Mouse (Mus musculus): ENCODE results near the gene Dnm2.

The Dnm2 gene

DNA sequence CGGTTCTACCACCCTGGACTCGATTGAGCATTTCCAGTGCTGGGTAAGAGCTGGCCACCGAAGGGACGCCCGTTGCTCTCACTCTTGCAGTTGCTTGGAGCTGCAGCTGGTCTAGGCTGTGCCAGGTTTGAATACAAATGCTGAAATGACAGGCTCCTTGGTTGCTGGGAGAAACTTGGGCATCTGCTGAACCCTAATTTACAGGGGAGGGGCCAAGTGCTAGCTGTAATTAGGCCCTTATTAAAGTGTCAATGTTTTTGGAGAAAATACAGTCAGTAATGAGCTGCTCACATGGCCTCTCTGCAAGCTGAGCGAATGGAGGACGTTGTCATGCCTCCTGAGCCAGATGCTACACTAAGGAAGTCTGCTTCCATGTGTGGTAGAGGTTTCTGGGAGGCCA is 6.0 kb downstream of the Dnm2 start:
- DNase-seq (ENCODE audit: low read depth, low spot score), result no peak

DNA sequence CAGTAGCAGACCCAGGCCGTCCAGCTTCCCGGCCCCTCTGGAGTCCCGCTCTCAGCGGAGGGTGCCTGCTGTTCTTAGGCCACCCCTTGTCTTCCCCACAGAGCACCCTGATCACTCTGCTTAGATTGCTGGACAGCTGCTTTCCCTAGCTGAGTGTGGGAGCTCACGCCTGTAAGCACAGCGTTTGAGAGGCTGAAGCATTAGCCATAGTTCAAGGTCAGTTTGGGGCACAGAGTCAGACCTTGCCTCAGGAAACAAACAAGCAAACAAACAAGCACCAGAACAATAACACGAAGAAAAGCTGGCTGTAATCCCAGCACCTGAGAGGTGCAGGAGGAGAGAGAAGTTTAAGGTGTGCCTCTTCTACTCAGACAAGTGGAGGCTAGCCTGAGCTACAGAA is 7.4 kb downstream of the Dnm2 start:
- DNase-seq (ENCODE audit: low read depth, low spot score), result no peak

DNA sequence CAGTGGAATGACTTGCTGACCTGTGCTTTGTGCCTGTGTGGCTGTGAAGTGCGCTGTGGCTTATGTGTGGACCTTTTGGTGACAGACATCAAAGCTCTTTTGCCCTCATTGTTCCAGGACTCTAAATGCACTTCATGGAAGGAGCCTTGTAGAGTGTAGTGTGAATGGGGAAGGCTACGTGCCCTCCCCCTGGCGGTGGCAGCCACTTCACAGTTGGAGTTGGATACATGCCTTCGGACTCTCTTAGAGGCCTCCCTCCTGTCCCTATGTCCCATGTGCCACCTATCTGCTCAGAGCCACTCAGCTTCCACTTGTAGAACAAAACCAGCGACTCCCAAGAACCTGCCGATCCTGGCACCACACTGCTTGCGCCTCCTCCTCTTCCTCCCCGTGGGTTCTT is 9.1 kb downstream of the Dnm2 start:
- DNase-seq (ENCODE audit: low read depth, low spot score), result no peak

DNA sequence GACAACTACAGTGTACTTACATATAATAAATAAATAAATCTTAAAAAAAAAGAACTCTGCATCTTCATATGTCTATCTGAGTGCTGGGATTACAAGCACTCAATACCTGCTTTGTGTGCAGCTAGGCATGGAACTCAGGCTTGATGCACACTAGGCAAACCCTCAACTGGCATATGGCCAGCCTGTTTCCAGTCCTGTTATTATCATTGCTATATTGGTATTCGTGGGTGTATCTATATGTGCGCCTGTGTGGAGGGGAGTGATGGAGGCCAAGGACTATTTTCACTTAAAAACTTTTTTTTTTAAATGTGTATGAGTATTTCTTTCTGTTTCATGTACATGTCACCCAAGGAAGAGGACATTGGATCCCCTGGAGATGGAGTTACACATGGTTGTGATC is 9.7 kb downstream of the Dnm2 start:
- no peak for DNase-seq (ENCODE audit: low read depth, low spot score)

DNA sequence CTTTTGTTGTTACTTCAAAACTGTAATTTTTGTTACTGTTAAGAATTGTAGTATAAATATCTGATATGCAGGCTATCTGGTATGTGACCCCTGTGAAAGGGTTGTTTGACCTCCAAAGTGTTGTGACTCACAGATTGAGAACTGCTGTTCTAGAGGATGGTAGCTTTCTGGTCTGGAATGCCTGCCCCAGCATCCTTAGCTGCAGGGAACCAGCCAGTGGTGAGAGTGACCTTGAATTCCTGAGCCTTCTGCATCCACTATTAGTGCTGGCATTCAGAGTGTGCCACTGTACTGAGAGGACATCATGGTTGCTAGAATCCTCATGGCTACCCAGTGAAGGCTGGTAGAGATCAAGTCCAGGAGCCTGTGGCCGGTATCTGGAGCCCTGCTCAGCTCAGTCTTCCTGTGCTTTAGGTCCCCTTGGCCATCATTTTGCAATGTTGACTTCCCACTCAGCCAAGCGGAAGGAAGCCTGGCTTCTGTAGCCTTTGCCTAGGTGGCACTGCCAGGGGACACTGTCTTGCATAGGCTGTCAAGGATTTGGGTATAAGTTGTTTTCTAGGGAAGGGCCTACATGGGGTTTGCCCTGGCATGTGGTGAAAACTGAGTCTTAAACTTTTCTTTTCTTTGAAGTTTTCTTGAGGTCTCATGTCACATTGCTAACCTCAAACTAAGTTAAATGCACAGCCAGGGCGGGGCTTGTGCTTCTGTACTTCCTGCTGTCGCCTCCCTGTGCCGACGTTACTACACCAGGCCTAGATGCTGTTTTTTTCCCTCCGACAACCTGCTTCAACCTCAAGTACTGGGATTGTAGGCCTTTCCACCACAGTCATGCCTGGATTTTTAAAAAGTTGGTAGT is 11.3 kb downstream of the Dnm2 start:
- no peak for DNase-seq (ENCODE audit: low read depth, low spot score)

GRCm38 (mm10) chr9:21437577-21437976 is 12.9 kb downstream of the Dnm2 start:
- no peak for DNase-seq (ENCODE audit: low read depth, low spot score)

GRCm38 (mm10) chr9:21438219-21438618 is 13.5 kb downstream of the Dnm2 start:
- DNase-seq (ENCODE audit: low read depth, low spot score), result no peak

GRCm38 (mm10) chr9:21439456-21439855 is 14.7 kb downstream of the Dnm2 start:
- DNase-seq (ENCODE audit: low read depth, low spot score), result no peak

- DNase-seq (ENCODE audit: low read depth, low spot score), result no peak
Observed at GRCm38 (mm10) chr9:21439914-21440313, 15.2 kb downstream of the Dnm2 start.

DNA sequence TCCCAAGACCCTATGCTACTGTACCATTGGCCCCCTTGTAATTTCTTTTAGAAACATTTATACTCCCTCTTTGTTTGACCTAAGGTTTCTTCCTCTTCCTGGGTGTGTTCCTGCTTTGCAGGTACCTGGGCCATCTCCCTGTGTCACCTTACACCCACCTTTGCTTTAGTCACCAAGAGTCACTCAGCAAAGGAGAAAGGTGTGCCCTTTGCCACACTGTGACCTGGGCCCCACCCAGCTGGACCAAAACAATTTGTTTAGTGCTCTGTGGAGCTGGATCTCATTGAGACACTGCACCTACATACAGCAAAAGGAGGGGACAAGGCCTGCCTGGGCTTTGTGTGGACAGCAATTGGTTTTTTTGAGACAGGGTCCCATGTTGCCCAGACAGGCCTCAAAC is 15.7 kb downstream of the Dnm2 start:
- no peak for DNase-seq (ENCODE audit: low read depth, low spot score)

DNA sequence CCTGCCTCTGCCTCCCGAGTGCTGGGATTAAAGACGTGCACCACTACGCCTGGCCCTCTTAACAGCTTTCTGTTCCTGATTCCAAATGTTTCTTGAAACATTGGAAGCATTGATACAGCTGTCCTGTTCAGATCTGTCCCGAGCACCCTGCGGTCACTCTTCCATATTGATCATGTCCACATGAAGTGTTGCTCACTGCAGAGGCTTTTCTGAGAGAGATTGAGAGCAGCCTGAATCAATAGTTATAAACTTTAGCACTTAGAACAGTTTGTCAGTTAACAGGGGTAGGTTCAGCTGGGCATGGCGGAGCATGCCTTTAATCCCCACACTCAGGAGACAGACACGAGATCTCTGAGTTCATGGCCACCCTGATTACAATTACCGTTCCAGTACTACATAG is 19.1 kb downstream of the Dnm2 start:
- no peak for DNase-seq (ENCODE audit: low read depth, low spot score)

DNA sequence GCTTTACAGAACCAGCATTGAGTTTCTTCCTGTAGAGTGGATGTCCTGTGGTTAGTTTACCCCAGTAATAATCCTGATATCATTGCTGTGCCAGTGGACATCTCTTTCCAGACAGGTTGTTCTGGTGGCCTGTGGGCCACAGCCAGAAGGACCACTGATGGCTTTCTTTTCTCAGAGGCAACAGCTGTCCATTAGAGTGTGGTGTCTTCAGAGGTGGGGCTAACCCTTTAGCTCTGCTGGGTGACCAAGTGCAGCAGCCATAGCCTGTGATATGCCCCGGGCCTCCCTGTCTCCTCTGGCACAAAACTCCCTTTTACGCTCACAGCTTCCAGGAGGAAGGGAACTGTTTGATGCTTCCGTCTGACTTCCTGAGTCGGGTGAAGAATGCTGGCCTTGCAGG is 19.9 kb downstream of the Dnm2 start:
- DNase-seq (ENCODE audit: low read depth, low spot score), result no peak

DNA sequence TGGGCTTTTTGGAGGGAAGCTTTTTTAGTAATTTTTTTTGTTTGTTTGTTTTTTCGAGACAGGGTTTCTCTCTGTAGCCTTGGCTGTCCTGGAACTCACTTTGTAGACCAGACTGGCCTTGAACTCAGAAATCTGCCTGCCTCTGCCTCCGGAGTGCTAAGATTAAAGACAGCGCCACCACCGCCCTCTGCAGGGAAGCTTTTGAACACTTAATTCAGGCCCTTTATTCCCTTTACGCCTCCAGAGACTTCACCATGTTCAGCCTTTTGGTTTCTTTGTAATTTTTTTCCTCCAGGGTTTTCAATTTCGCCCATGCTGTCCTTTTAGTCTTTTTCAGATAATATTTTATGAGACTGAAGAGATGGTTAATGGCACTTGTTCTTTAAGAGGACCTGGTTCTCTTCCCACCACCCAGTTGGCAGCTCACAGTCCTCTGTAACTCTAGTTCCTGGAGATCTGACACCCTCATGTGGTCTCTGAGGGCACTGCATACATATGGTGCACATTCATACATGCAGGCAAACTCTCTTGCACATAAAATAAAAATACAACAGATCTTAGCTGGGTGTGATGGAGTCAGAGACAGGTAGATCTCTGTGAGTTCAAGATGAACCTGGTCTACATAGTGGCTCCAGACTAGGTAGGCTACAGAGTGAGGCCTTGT is 20.5 kb downstream of the Dnm2 start:
- no peak for DNase-seq (ENCODE audit: low read depth, low spot score)

GRCm38 (mm10) chr9:21447778-21448177 is 23.1 kb downstream of the Dnm2 start:
- DNase-seq (ENCODE audit: low read depth, low spot score), result no peak

DNA sequence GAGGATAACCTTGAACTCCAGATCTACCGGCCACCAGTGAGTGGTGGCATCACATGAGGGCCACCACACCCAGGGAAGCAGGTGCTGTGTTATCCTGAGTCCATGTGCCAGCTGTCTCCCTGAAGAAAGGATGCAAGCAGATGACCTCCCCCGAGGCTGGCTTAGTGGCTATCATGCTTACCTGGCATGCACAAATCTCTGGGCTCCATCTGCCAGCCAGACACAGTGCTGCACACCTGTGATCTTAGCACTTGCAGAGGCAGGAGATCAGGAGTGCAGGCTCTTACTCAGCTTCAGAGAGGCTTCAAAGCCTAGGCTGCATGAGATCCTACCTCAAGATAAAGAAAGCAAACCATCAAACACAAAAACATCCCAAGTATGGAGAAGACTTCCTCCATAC is 25.0 kb downstream of the Dnm2 start:
- DNase-seq (ENCODE audit: low read depth, low spot score), result no peak

DNA sequence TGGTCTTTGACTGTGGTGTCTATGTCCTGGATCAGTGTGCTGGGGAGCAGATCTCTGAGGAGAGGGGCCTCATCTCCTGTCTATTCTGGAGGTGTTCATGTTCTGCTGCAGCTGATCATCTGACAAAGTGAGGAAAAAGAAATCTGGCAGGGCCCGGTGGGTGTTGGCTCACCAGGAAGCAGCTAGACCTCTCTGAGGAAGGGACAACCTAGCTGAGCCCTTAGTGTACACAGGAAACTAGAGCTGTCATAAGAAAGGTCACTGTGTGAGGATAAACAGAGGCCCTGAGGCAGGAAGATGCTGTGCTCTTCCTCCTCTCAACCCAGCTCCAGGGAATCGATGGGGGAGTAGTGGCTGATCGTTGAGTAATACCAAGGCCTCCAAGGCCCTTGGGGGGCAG is 25.6 kb downstream of the Dnm2 start:
- DNase-seq (ENCODE audit: low read depth, low spot score), result no peak

GRCm38 (mm10) chr9:21451391-21451790 is 26.7 kb downstream of the Dnm2 start:
- DNase-seq (ENCODE audit: low read depth, low spot score), result no peak

DNA sequence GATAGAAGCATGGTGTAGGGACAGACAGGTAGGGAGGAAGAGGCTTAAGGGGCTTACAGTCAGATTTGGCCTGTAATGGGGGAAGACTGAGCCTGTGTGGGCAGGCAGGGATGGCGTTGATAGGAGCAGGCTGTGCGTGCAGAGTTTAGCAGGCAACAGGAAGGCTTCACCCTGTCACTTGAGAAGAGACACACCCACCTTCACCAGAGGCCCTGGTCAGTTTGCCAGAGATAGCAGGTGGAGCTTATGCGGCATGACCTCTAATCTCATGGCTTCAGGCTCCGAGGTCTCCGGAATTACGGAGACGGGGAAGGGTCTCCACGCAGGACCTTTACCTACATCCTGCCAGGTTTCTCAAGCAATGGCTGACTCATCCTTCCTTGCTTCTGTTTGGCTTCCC is 27.2 kb downstream of the Dnm2 start:
- DNase-seq (ENCODE audit: low read depth, low spot score), result no peak

DNA sequence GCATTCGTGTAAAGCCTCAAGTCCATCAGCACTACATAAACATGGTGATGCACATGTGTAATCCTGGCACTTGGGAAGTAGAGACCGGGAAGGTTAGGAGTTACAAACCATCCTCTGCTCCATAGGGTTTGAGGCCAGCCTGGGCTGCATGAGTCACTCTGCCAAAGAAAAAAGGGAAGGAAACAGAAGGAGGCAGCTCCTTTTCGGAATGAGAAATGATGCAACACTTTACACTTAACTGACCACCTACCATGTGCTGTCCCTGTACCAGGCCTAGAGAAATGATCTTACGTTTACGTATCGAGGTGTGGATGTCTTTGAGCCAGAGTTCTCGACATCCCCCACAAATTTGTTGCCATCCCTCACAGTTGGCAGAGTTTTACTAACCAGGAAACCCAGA is 28.3 kb downstream of the Dnm2 start:
- no peak for DNase-seq (ENCODE audit: low read depth, low spot score)

GRCm38 (mm10) chr9:21453459-21453858 is 28.8 kb downstream of the Dnm2 start:
- DNase-seq (ENCODE audit: low read depth, low spot score), result no peak

GRCm38 (mm10) chr9:21454556-21454955 is 29.8 kb downstream of the Dnm2 start:
- no peak for DNase-seq (ENCODE audit: low read depth, low spot score)

GRCm38 (mm10) chr9:21455103-21455770 is 30.5 kb downstream of the Dnm2 start:
- DNase-seq (ENCODE audit: low read depth, low spot score), result no peak

Measured in forelimb bud, embryonic 11.5 days (tissue).